Mouse (Mus musculus): ENCODE data around the gene Znhit2.

Znhit2 gene

GRCm38 (mm10) chr19:6071261-6071660 is 10.3 kb downstream of the Znhit2 start:
- no peak for DNase-seq (ENCODE audit: low read depth, low spot score)

DNA sequence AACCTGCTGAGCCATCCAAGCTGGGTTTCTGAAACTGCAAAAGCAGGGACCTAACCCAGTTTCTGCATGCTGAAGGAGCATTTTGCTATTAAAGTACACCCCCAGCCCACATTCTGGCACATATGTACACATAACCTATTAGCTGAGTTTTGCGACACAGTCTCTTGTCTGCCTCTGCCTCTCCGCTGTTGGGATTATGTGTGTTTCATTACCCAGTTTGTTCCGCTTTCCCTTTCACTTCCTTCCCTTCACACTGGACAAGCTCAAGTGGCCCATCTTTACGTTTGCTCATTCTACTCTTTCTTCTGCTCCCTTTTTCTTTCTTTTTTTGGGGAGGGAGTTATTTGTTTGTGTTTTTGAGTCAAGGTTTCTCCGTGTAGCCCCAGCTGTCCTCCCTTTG is 12.9 kb downstream of the Znhit2 start:
- DNase-seq (ENCODE audit: low read depth, low spot score): no peak

- DNase-seq (ENCODE audit: low read depth, low spot score): peak; percentile 84
Observed at GRCm38 (mm10) chr19:6076564-6077393, 15.8 kb downstream of the Znhit2 start, which contains the start of gene Vps51. Vps51 (minus strand) TSS chr19:6077231.

GRCm38 (mm10) chr19:6079983-6080480 is 19.0 kb downstream of the Znhit2 start, which contains the start of gene Tmem262:
Tmem262 (plus strand) TSS chr19:6080033.
- no peak for DNase-seq (ENCODE audit: low read depth, low spot score)

- no peak for DNase-seq (ENCODE audit: low read depth, low spot score)
Observed at GRCm38 (mm10) chr19:6082156-6082555, 21.2 kb downstream of the Znhit2 start, which contains the start of gene Gm28374. Gm28374 (minus strand) TSS chr19:6082256.

GRCm38 (mm10) chr19:6084478-6085248 is 23.7 kb downstream of the Znhit2 start, which contains the start of the genes Zfpl1 and Cdca5:
Zfpl1 (minus strand) TSS chr19:6084956.
Cdca5 (plus strand) TSS chr19:6084983.
- peak; percentile 98 for DNase-seq (ENCODE audit: low read depth, low spot score)

GRCm38 (mm10) chr19:6085417-6085879 is 24.5 kb downstream of the Znhit2 start:
- DNase-seq (ENCODE audit: low read depth, low spot score): no peak

GRCm38 (mm10) chr19:6088841-6089240 is 27.8 kb downstream of the Znhit2 start:
- no peak for DNase-seq (ENCODE audit: low read depth, low spot score)

DNA sequence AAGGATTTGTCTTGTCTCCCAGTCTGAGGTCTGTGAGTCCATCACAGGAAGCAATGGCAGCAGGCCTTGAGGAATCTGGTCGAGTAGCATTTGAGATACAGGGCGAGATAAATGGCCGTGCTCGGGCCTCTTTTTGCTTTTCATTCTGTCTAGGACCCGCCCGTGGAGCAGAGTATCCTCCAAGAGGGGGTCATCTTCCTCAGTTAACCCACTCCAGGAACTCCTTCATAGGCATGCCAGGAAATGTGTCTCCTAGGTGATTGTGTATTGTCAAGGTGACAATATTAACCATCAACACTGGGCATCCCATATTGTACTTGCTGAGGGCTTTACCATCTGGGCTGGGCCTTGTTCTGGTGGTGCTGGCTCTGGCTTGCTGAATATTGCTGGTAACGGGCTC is 33.1 kb downstream of the Znhit2 start, which contains the start of gene AC131692.1:
TSS of gene AC131692.1 (plus strand) at position 301 of the 400 bp plus-strand sequence.
- no peak for DNase-seq (ENCODE audit: low read depth, low spot score)

- no peak for DNase-seq (ENCODE audit: low read depth, low spot score)
Observed at GRCm38 (mm10) chr19:6097847-6098246, 36.9 kb downstream of the Znhit2 start.

DNA sequence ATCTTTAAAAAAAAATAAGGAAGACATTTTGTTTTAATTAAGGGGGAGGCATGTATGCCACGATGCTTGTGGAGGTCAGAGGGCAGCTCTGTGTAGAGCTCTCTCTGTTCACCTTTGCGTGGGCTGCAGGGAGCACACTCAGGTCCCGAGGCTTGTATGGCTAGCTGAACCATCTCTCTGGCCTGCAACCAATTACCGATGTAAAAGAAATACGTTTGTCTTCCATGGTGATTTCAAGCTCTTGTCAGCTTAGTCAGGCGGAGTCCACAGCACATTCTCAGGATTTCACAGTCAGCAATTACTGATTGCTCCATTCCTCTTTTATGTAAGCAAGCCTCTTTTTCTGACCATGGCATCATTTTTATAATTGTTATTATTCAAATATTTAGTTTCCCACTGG is 40.2 kb downstream of the Znhit2 start:
- no peak for DNase-seq (ENCODE audit: low read depth, low spot score)

- no peak for DNase-seq (ENCODE audit: low read depth, low spot score)
Observed at GRCm38 (mm10) chr19:6102169-6102853, 41.3 kb downstream of the Znhit2 start.

DNA sequence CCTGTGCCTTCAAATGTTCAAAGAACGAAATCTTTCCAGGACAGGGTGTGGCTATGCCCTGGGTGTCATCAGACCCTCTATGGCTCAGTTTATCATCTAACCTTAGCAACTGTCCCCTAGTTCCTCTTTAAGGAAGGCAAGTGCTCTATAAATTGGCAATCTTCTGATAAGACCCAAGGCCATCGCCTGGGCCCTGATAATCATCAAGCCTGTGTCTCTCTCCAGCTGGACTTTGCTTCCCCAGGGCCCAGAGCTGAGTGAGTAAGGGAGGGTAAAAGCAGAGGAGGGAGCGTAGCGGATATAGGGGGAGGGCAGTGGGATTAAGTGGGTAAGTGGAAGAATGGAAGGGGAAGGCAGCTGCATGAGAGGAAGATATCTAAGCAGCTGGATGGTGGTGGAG is 43.5 kb downstream of the Znhit2 start:
- no peak for DNase-seq (ENCODE audit: low read depth, low spot score)

GRCm38 (mm10) chr19:6105586-6105985 is 44.6 kb downstream of the Znhit2 start, which contains the start of gene Naaladl1:
Naaladl1 (plus strand) TSS chr19:6105782.
- no peak for DNase-seq (ENCODE audit: low read depth, low spot score)
